Mouse (Mus musculus) liver, postnatal 0 days (tissue): Measurements from ENCODE around the gene Hyal1.

Experiments used
- CTCF ChIP-seq: sonication (generic); IDR thresholded peaks from 2 replicates; pipeline ENCODE4 v1.5.1; 2016; ENCODE audit warnings: antibody characterized with exemption, low read depth
- EP300 ChIP-seq: IDR thresholded peaks from 2 replicates; pipeline ENCODE4 v1.6.1; 2016; ENCODE audit warnings: antibody characterized with exemption, low read depth, mild to moderate bottlenecking

DNA sequence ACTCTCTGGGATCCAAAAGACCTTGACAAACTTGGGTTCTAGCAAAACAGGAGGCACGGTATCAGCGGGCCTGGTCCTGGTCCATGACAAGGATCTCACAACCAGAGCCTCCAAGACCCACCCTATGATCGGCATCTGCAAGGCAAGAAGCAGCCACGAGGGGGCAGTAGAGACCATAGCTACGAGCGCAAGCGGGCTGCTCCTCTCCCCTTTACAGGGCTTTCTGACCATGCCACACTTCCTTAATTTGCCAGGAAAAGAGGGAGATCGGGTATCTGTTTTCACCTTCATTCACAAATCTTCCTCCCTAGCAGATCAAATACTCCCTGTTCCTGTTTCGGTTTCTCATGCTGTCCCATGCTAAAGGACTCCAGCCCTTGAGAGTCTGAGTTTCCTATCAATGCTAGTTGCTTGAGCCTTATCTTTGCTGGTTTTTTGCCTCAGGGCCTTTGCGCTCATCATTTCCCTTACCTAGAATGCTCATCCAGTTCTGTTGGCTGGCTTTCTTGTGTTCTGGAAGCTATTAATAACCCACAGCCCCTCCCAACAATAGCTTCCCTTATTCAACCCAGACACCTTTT lies 25.4 kb downstream of the Hyal1 start:
- no peak for TF ChIP-seq EP300
- peak; percentile 99 for TF ChIP-seq CTCF
